Mouse (Mus musculus): ENCODE measurements at regions not wholly inside any gene's neighbourhood (a gene's known extent, or its start where the extent isn't known, plus 50 kb on each side); places are given as distances from the start of the nearest gene placed in this dataset.

- no peak for DNase-seq
These were observed 287.0 kb downstream of the Tns3 start for GRCm38 (mm10) chr11:8377301-8377700.

- no peak for DNase-seq
These were observed 298.8 kb downstream of the Tns3 start for GRCm38 (mm10) chr11:8365545-8365944.

- DNase-seq = no peak
These were observed 299.5 kb downstream of the Tns3 start for GRCm38 (mm10) chr11:8364703-8365433.

GRCm38 (mm10) chr11:8344938-8345337 lies 319.4 kb downstream of the Tns3 start:
- DNase-seq = no peak

GRCm38 (mm10) chr11:8302347-8303188 lies 361.8 kb downstream of the Tns3 start:
- DNase-seq = peak; percentile 62

GRCm38 (mm10) chr11:8297462-8297861 lies 366.9 kb downstream of the Tns3 start:
- no peak for DNase-seq

GRCm38 (mm10) chr11:8293322-8294014 lies 370.9 kb downstream of the Tns3 start:
- no peak for DNase-seq

GRCm38 (mm10) chr11:8285271-8285670 lies 379.1 kb downstream of the Tns3 start:
- DNase-seq = no peak

- no peak for DNase-seq
These were observed 389.1 kb downstream of the Tns3 start for GRCm38 (mm10) chr11:8275203-8275602.

- DNase-seq = no peak
These were observed 395.2 kb downstream of the Tns3 start for GRCm38 (mm10) chr11:8269171-8269570.

- DNase-seq = no peak
These were observed 410.3 kb downstream of the Tns3 start for GRCm38 (mm10) chr11:8254036-8254435.

- DNase-seq = no peak
These were observed 413.0 kb downstream of the Tns3 start for GRCm38 (mm10) chr11:8251360-8251759.

GRCm38 (mm10) chr11:8249468-8249867 lies 414.9 kb downstream of the Tns3 start:
- DNase-seq = no peak

- DNase-seq = no peak
These were observed 416.8 kb downstream of the Tns3 start for GRCm38 (mm10) chr11:8247535-8247934.

GRCm38 (mm10) chr11:8247024-8247423 lies 417.3 kb downstream of the Tns3 start:
- DNase-seq = no peak

- peak; percentile 64 for DNase-seq
These were observed 418.8 kb downstream of the Tns3 start for GRCm38 (mm10) chr11:8245408-8246003.

- no peak for DNase-seq
These were observed 425.8 kb downstream of the Tns3 start for GRCm38 (mm10) chr11:8238498-8238897.

GRCm38 (mm10) chr11:8237556-8237955 lies 426.8 kb downstream of the Tns3 start:
- DNase-seq = no peak

- no peak for DNase-seq
These were observed 428.3 kb downstream of the Tns3 start for GRCm38 (mm10) chr11:8236056-8236455.

- DNase-seq = no peak
These were observed 431.6 kb downstream of the Tns3 start for GRCm38 (mm10) chr11:8232636-8233189.

- peak; percentile 27 for DNase-seq
These were observed 434.5 kb downstream of the Tns3 start for GRCm38 (mm10) chr11:8229787-8230186.

GRCm38 (mm10) chr11:8227772-8228425 lies 436.4 kb downstream of the Tns3 start:
- peak; percentile 2 for DNase-seq
